Comparison of ENCODE assay signal across 8 mouse cellular contexts in the genomic region with DNA sequence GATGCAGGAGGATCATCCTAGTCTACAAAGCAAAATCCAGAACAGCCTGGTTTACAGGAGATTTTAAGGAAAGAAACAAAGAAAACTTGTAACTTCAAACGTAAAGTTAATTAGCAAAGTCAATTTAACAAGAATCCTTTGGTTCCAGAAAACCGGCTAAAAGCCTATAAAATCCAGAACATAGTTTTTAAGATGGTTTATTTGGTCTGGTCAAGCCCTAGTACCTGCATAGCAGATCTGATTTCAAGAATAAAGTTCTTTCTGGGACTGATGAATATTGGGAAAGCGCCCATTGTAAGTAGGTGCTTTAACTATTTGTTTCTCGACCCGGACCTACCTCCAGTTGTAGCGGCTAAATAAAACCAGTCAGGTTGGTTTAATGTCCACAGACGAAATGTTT. TPM values are rescaled to one million over a fixed set of nuclear protein-coding genes. Genes with fewer than 3 reads are reported as not detected.
DNase-seq lines count a peak whose midpoint lies in the region; ATAC-seq and TF ChIP-seq lines count a peak whose summit lies in the region.

No protein-coding gene starts in this region.

- peak overlapping the region; percentile 94 for H3K4me3 ChIP-seq in heart, embryonic 16.5 days (ENCODE audit: low read length)
- H3K4me3 ChIP-seq in MEL (ENCODE audit: control insufficient read depth in 1 of 2, insufficient read depth in 1 of 2, low read depth in 2 of 2, low read length in 2 of 2): peak overlapping the region; percentile 58 to 88
- H3K4me3 ChIP-seq in hindbrain, embryonic 12.5 days: peak overlapping the region; percentile 85
- H3K4me3 ChIP-seq in midbrain, embryonic 12.5 days: peak overlapping the region; percentile 81

- H3K4me2 ChIP-seq in heart, embryonic 16.5 days (ENCODE audit: low read depth, low read length): peak overlapping the region; percentile 95
- H3K4me2 ChIP-seq in hindbrain, embryonic 12.5 days (replicated peaks): peak overlapping the region; percentile 77
- H3K4me2 ChIP-seq in midbrain, embryonic 12.5 days (replicated peaks): peak overlapping the region; percentile 81

- peaks cover 9% of the 10 kb centered on the region for H3K4me1 ChIP-seq in heart, embryonic 16.5 days (ENCODE audit: control insufficient read depth, insufficient read depth, low read length)
- peaks cover 0 to 4% of the 10 kb centered on the region in 2 experiments; a peak in 1 of 4 replicates for H3K4me1 ChIP-seq in MEL (ENCODE audit: control insufficient read depth in 1 of 2, insufficient read depth in 2 of 2, low read length in 2 of 2)
- peaks cover 10% of the 10 kb centered on the region for H3K4me1 ChIP-seq in hindbrain, embryonic 12.5 days
- peaks cover 13% of the 10 kb centered on the region for H3K4me1 ChIP-seq in midbrain, embryonic 12.5 days

- no peaks in the 10 kb centered on the region for H3K27me3 ChIP-seq in heart, embryonic 16.5 days (ENCODE audit: control insufficient read depth, insufficient read depth, low read length)
- H3K27me3 ChIP-seq in MEL (ENCODE audit: control insufficient read depth in 1 of 2, insufficient read depth in 2 of 2, low read length in 2 of 2): no peaks in the 10 kb centered on the region
- H3K27me3 ChIP-seq in hindbrain, embryonic 12.5 days: no peaks in the 10 kb centered on the region
- H3K27me3 ChIP-seq in midbrain, embryonic 12.5 days: no peaks in the 10 kb centered on the region

- intact Hi-C loops in heart, postnatal 14 days (cut with DNase I): no loop called here

- no peak for TF ChIP-seq RAD21 in MEL (IDR thresholded peaks at IDR 0.05; ENCODE audit: low read depth, low read length)

- H3K27ac ChIP-seq in heart, embryonic 16.5 days (ENCODE audit: low read length): no peak overlapping the region
- H3K27ac ChIP-seq in MEL (ENCODE audit: control insufficient read depth, low read depth, low read length): no peak overlapping the region
- no peak overlapping the region for H3K27ac ChIP-seq in hindbrain, embryonic 12.5 days
- no peak overlapping the region for H3K27ac ChIP-seq in midbrain, embryonic 12.5 days (replicated peaks)

- H3K36me3 ChIP-seq in heart, embryonic 16.5 days (ENCODE audit: control insufficient read depth, insufficient read depth): peaks cover 5% of the 10 kb centered on the region; the same call in 1 of the 2 replicates
- H3K36me3 ChIP-seq in MEL (ENCODE audit: control insufficient read depth in 1 of 2, insufficient read depth in 2 of 2, low read length in 2 of 2): peaks cover 0 to 8% of the 10 kb centered on the region in 2 experiments; a peak in 2 of 4 replicates
- peaks cover 10% of the 10 kb centered on the region for H3K36me3 ChIP-seq in hindbrain, embryonic 12.5 days
- H3K36me3 ChIP-seq in midbrain, embryonic 12.5 days: peaks cover 11% of the 10 kb centered on the region

- TF ChIP-seq EP300 in MEL (IDR thresholded peaks at IDR 0.05; ENCODE audit: low read depth in 1 of 2, low read length in 2 of 2): no peak

- TF ChIP-seq POLR2A in MEL (IDR thresholded peaks at IDR 0.05; ENCODE audit: control insufficient read depth in 1 of 2, insufficient read depth in 1 of 2, low read depth in 1 of 2, low read length in 2 of 2, poor library complexity in 1 of 2): no peak

- no peaks in the 10 kb centered on the region; the same call in none of the 2 replicates for H3K79me2 ChIP-seq in MEL (ENCODE audit: control insufficient read depth, insufficient read depth, low read length, poor library complexity)

- no peaks in the 10 kb centered on the region for H3K9me3 ChIP-seq in heart, embryonic 16.5 days (replicated peaks; ENCODE audit: control insufficient read depth, low read length)
- H3K9me3 ChIP-seq in MEL (replicated peaks; ENCODE audit: insufficient read depth, low read length): no peaks in the 10 kb centered on the region
- H3K9me3 ChIP-seq in hindbrain, embryonic 12.5 days (replicated peaks): no peaks in the 10 kb centered on the region
- H3K9me3 ChIP-seq in midbrain, embryonic 12.5 days: no peaks in the 10 kb centered on the region

- 21% methylated on average over 7 of the region's 7 CpGs for WGBS in heart, embryonic 16.5 days
- WGBS in hindbrain, embryonic 12.5 days: 13% methylated on average over 7 of the region's 7 CpGs
- 10% methylated on average over 7 of the region's 7 CpGs for WGBS in midbrain, embryonic 12.5 days

- H3K9ac ChIP-seq in heart, embryonic 16.5 days (ENCODE audit: low read length): peak overlapping the region; percentile 80
- H3K9ac ChIP-seq in MEL (ENCODE audit: control insufficient read depth, low read depth, low read length, poor library complexity, severe bottlenecking): peak overlapping the region; percentile 31
- peak overlapping the region; percentile 67 for H3K9ac ChIP-seq in hindbrain, embryonic 12.5 days
- H3K9ac ChIP-seq in midbrain, embryonic 12.5 days (replicated peaks): peak overlapping the region; percentile 71

- no peak for ATAC-seq in heart, embryonic 16.5 days (replicated peaks; ENCODE audit: extremely low read depth, insufficient read depth, low FRiP score)
- no peak for ATAC-seq in hindbrain, embryonic 12.5 days (ENCODE audit: low FRiP score)
- ATAC-seq in midbrain, embryonic 12.5 days (ENCODE audit: low FRiP score, low read depth): no peak

- DNase-seq in heart, postnatal 14 days: no peak
- no peak for DNase-seq in MEL (ENCODE audit: low read depth, low spot score)
- DNase-seq in right cerebral cortex, postnatal 4 days: no peak
- no peak for DNase-seq in B cell, adult 2 months
- no peak for DNase-seq in retina, embryonic 14.5 days (ENCODE audit: low spot score)

- no peak for TF ChIP-seq CTCF in MEL (IDR thresholded peaks at IDR 0.05 in 2 of 3, conservative IDR thresholded peaks at IDR 0.05 in 1 of 3; ENCODE audit: control insufficient read depth in 1 of 3, insufficient read depth in 1 of 3, low read depth in 2 of 3, low read length in 3 of 3, poor library complexity in 1 of 3, severe bottlenecking in 1 of 3)

TF ChIP-seq in MEL, 35 proteins besides CTCF, POLR2A, EP300 and RAD21:
- TF ChIP-seq MAZ (IDR thresholded peaks at IDR 0.05; ENCODE audit: low read depth, low read length) (no peak), CHD1 (IDR thresholded peaks at IDR 0.05; ENCODE audit: low read depth, low read length) (no peak), TAL1 (IDR thresholded peaks at IDR 0.05; ENCODE audit: low read length) (no peak), JUND (IDR thresholded peaks at IDR 0.05; ENCODE audit: low read depth, low read length) (no peak), CHD2 (IDR thresholded peaks at IDR 0.05; ENCODE audit: low read length) (no peak), ZC3H11A (IDR thresholded peaks at IDR 0.05; ENCODE audit: low read depth, low read length) (no peak), ZKSCAN1 (IDR thresholded peaks at IDR 0.05; ENCODE audit: low read depth, low read length) (no peak), E2F4 (IDR thresholded peaks at IDR 0.05; ENCODE audit: borderline replicate concordance, low read depth, low read length) (no peak), ZMIZ1 (IDR thresholded peaks at IDR 0.05; ENCODE audit: low read depth, low read length) (no peak), MAFK (IDR thresholded peaks at IDR 0.05; ENCODE audit: borderline replicate concordance, low read depth, low read length) (no peak)

RNA-seq across cellular contexts. Expression of a gene that starts 0.9 kb away (rescaled TPM):
- 19.9 and 23.6 TPM in 2 replicates for polyA plus RNA-seq in heart, embryonic 16.5 days (2015; fragmentation: Nextera tagmentation; extraction: Ambion mirVana)
- 10 to 100 TPM; 14.4 to 15.4 TPM for total RNA-seq in heart, postnatal 14 days (2021)
- total RNA-seq in MEL (2012; rRNA removed): 8.9 and 11.3 TPM in 2 replicates
- polyA plus RNA-seq in MEL (2012; ENCODE audit: insufficient read depth in 1 of 2, insufficient read length in 2 of 2, low read depth in 1 of 2, low replicate concordance in 2 of 2, missing spikeins in 1 of 2): 1 to 10 TPM in 1 of 2 experiments, not detected in 1; 8.5 TPM
- polyA plus RNA-seq in hindbrain, embryonic 12.5 days (2016; fragmentation: Nextera tagmentation; extraction: Ambion mirVana): 56.9 and 64.2 TPM in 2 replicates
- 54.1 and 54.8 TPM in 2 replicates for polyA plus RNA-seq in midbrain, embryonic 12.5 days (2016; fragmentation: Nextera tagmentation; extraction: Ambion mirVana)
